Mouse (Mus musculus) limb, embryonic 10.5 days (tissue): Measurements from ENCODE around the gene Glis2. TPM values are rescaled to one million over a fixed set of nuclear protein-coding genes. Genes with fewer than 3 reads are reported as not detected.

Experiments used
- DNase-seq: peaks from one replicate; pipeline ENCODE4 v3.0.0-alpha.2; 2017; ENCODE audit warnings: low spot score
- H3K27ac ChIP-seq: fragments of 300-500 bp; sonication (generic); 2 replicates; pipeline ENCODE4 v1.5.1; 2016; ENCODE audit warnings: mild to moderate bottlenecking
- H3K27me3 ChIP-seq: fragments of 300-500 bp; sonication (generic); 2 replicates; pipeline ENCODE4 v1.6.1; 2016; ENCODE audit warnings: low read depth, mild to moderate bottlenecking; ENCODE audit not compliant: poor library complexity, severe bottlenecking
- H3K36me3 ChIP-seq: fragments of 300-500 bp; sonication (generic); 2 replicates; pipeline ENCODE4 v1.6.1; 2016; ENCODE audit warnings: mild to moderate bottlenecking, moderate library complexity
- H3K4me1 ChIP-seq: fragments of 300-500 bp; sonication (generic); 2 replicates; pipeline ENCODE4 v1.6.1; 2016
- H3K4me3 ChIP-seq: fragments of 300-500 bp; sonication (generic); 2 replicates; pipeline ENCODE4 v1.5.1; 2016; ENCODE audit warnings: mild to moderate bottlenecking, moderate library complexity
- H3K9me3 ChIP-seq: fragments of 300-500 bp; sonication (generic); replicated peaks from 2 replicates; pipeline ENCODE4 v1.6.1; 2016; ENCODE audit warnings: mild to moderate bottlenecking
- WGBS: fragments of 180-500 bp; shearing (Covaris S2); methylation state at CpG from one replicate; pipeline ENCODE4 v1.1.7; 2016; 5-methylcytosine and 5-hydroxymethylcytosine counted together
- polyA plus RNA-seq: library from polyadenylated mRNA; unstranded; fragments of >200 nt; fragmentation: Nextera tagmentation; extraction: Ambion mirVana; gene quantifications from 2 replicates; pipeline ENCODE4 v1.2.1, GENCODE M21; 2016

Gene Glis2
- polyA plus RNA-seq, 1 experiment from 2014 or later, result 30.7 TPM

- Histone ChIP-seq H3K36me3 (0 out of 2 replicates have a peak, but pooled peaks cover 9% of the 10 kb centered on the region), H3K9me3 (no peaks in the 10 kb centered on the region), H3K27me3 (no peaks in the 10 kb centered on the region), H3K27ac (peak overlapping the region; percentile 59), H3K4me1 (peaks cover 98% of the 10 kb centered on the region), H3K4me3 (no peak overlapping the region)
- 86% methylated on average over 3 of the region's 3 CpGs for WGBS
- no peak for DNase-seq
These were observed 5.1 kb downstream of the Glis2 start for GRCm38 (mm10) chr16:4599616-4600015.

DNA sequence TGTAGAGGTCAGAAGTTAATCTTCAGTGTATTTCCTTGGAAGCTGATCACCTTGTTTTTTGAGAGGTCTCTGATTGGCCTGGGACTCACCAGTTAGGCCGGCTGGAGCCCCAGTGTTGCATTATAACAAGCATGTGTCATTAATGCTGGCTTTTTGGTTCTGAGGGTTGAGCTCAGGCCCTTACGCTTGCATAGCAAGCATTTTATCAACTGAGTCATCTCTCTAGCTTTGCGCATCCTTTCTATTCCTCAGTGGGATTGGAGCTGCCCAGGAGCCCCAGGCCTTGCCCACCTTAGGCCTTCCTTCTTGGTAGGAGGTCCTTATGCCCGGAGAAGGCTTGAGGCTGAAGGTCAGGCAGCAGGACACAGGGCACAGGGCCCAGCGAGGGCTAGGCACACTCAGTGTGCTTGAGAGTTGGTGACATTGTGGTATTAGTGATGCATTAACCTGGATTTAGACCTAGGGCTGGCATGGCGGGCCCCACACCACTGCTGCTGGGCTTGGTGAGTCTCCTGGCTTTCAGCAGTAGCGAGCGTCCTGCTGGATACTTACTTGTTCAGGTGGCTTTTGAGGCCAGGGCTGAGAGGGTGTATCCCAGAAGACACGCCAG is 6.3 kb downstream of the Glis2 start:
- no peak for DNase-seq
- 77% methylated on average over 9 of the region's 9 CpGs for WGBS
- Histone ChIP-seq H3K27me3 (no peaks in the 10 kb centered on the region), H3K9me3 (no peaks in the 10 kb centered on the region), H3K27ac (peak overlapping the region; percentile 57; the same call in 1 of the 2 replicates), H3K4me1 (peaks cover 100% of the 10 kb centered on the region), H3K4me3 (no peak overlapping the region), H3K36me3 (0 out of 2 replicates have a peak, but pooled peaks cover 9% of the 10 kb centered on the region)

- Histone ChIP-seq H3K9me3 (no peaks in the 10 kb centered on the region), H3K36me3 (0 out of 2 replicates have a peak, but pooled peaks cover 9% of the 10 kb centered on the region), H3K4me1 (peaks cover 100% of the 10 kb centered on the region), H3K27me3 (no peaks in the 10 kb centered on the region), H3K4me3 (peak overlapping the region; percentile 32), H3K27ac (peak overlapping the region; percentile 86)
- WGBS, result 20% methylated on average over 3 of the region's 3 CpGs
- peak; percentile 47 for DNase-seq
These were observed 7.7 kb downstream of the Glis2 start for GRCm38 (mm10) chr16:4602189-4602588.

DNA sequence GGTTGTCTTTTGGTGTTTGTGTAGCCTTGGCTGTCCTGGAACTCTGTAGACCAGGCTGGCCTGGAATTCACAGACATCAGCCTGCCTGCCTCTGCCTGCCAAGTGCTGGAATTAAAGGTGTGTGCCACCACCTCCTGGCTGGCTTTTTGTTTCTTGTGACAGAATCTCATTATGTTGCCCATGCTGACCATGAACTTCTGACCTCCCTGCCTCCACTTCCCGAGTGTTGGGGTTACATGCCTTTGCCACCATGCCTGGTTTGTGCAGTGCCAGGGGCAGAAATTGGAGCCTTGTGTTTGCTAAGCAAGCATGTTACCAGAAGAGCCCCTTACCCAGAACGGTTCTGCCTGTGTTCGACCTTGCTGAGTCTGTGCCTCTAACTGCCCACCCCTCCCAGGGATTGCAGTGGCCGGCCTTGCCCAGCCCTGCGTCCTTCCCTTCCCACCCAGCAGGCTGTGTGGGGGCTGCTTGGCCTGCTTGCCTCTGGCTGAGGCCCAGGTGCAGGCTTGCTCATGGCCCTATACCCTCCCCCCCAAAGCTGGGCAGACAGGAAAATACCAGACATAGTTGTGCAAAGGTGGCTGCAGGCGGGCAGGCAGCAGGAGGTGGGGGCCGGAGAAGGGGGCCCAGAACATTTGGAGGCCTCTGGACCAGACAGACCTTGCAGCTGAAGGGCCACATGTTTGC is 8.4 kb downstream of the Glis2 start:
- Histone ChIP-seq H3K9me3 (no peaks in the 10 kb centered on the region), H3K27ac (peak overlapping the region; percentile 86), H3K4me1 (peaks cover 100% of the 10 kb centered on the region), H3K4me3 (peak overlapping the region; percentile 32), H3K36me3 (0 out of 2 replicates have a peak, but pooled peaks cover 8% of the 10 kb centered on the region), H3K27me3 (no peaks in the 10 kb centered on the region)
- DNase-seq, result peak; percentile 62
- WGBS, result 33% methylated on average over 7 of the region's 7 CpGs

- peak overlapping the region; percentile 32 for H3K4me3 ChIP-seq
These were observed 8.9 kb downstream of the Glis2 start for GRCm38 (mm10) chr16:4603453-4603837.

GRCm38 (mm10) chr16:4604293-4604837 is 9.9 kb downstream of the Glis2 start:
- 76% methylated on average over 11 of the region's 11 CpGs for WGBS
- no peaks in the 10 kb centered on the region for H3K27me3 ChIP-seq
- H3K4me1 ChIP-seq, result peaks cover 94% of the 10 kb centered on the region

More at GRCm38 (mm10) chr16:4603453-4603837, 8.9 kb downstream of the Glis2 start:
- Histone ChIP-seq H3K27ac (peak overlapping the region; percentile 86), H3K9me3 (no peaks in the 10 kb centered on the region), H3K36me3 (peaks cover 9% of the 10 kb centered on the region), H3K4me1 (peaks cover 100% of the 10 kb centered on the region), H3K27me3 (no peaks in the 10 kb centered on the region)
- WGBS, result 59% methylated on average over 1 of the region's 1 CpGs
- DNase-seq, result no peak

DNA sequence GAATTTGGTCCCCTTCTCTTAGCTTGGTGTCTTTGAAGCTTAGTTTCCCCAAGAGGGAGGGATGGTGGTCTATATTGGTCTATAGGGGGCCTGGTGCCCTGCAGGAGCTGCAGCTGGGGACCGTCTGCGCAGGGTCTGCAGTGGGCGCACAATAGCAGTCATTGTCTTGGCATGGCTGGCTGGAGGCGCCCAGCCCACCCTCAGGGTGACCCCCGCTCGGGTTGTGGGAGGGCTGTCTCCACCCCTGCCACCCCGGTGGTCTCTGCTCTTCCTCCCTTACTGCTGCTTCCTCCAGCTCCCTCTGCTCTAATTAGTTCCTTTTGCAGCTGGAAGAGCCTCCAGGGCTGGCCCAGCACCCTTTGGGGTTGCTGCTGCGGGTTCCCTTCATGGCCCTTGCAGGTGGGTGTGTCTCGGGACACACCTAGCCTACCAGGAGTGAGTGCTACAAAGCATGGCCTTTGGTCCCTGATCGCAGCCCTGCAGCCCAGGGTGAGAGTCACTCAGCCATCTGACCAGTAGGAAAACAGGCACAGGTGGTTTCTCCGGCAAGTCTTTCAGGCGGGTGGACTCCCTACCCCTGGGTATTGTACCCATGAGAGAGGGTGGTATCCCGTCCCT is 11.1 kb downstream of the Glis2 start:
- peaks cover 24% of the 10 kb centered on the region for H3K36me3 ChIP-seq
- peak; percentile 45 for DNase-seq
- peak overlapping the region; percentile 86 for H3K27ac ChIP-seq
- 63% methylated on average over 13 of the region's 13 CpGs for WGBS
- no peaks in the 10 kb centered on the region for H3K9me3 ChIP-seq
- peaks cover 82% of the 10 kb centered on the region for H3K4me1 ChIP-seq
- H3K27me3 ChIP-seq, result no peaks in the 10 kb centered on the region
- peak overlapping the region; percentile 27; the same call in 1 of the 2 replicates for H3K4me3 ChIP-seq

More at GRCm38 (mm10) chr16:4604293-4604837, 9.9 kb downstream of the Glis2 start:
- Histone ChIP-seq H3K4me3 (peak overlapping the region; percentile 19; the same call in 1 of the 2 replicates), H3K36me3 (peaks cover 15% of the 10 kb centered on the region), H3K9me3 (no peaks in the 10 kb centered on the region), H3K27ac (peak overlapping the region; percentile 86)
- DNase-seq, result peak; percentile 29

DNA sequence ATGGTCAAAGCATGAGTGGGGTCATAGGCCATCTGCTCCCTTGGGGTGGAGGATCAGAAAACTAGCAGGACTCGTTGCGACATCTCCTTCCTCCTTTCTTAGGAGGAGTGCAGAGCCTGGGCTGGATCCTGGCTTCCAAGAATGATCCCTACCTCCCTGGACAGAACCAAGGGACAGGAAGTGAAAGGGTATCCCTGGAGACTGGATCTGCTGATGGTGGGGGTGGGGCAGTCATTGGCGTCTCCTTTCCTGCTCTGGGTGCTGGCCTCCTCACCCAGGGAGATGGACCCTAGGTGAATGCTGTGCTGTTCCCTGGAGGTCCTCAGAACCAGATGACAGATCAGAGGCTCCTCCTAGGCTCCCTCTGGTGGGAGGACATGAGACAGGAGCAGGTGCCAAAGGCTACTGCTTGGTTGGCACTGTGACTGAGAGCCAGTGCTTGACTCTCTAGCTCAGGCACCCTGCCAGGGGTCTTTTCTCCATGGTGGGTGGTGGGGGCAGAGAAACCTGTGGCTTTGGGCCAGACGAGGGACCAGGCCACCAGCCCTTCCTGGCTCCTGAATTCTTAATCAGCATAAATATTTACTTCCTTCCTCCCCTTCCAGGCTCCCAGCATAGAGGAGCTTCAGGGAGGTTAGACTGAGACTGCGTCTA is 12.0 kb downstream of the Glis2 start:
- no peak overlapping the region for H3K4me3 ChIP-seq
- 29% methylated on average over 5 of the region's 5 CpGs for WGBS
- no peaks in the 10 kb centered on the region for H3K9me3 ChIP-seq
- peak overlapping the region; percentile 86 for H3K27ac ChIP-seq
- peak; percentile 43 for DNase-seq
- peaks cover 33% of the 10 kb centered on the region for H3K36me3 ChIP-seq
- H3K27me3 ChIP-seq, result no peaks in the 10 kb centered on the region
- peaks cover 72% of the 10 kb centered on the region for H3K4me1 ChIP-seq

DNA sequence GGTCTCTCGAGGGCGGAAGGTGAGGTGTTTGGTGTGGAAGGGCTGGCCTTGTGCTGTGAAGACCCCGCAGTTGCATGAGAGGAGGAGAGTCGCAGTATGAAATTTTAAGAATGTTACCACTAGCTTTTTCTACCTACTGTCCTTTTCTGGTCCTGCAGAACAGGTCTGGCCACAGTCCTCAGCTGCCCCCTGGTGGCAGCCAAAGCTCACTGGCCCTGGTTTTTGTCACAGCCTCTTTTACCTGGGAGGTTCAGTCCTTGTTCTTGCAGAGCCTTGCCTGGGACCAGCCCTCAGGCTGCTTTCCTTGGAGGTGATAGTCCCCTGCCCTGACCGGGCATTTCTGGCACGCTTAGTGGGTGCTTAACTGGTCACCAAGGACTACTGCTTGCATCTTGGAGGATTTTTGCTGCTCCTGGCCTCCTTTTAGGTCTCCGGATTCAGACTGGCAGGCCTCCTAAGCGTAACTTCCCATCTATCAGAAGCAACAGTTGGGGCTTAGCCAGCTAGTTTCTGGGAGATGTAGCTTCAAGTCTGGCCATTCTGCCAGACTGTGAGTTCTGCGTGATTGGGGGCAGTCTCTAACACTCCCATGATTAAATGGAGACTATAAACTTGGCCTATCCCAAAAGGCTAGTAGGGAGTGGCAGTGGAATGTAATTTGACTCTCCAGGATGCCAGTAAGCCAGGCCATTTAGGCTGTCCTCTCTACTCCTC is 13.5 kb downstream of the Glis2 start:
- peak overlapping the region; percentile 86 for H3K27ac ChIP-seq
- peaks cover 47% of the 10 kb centered on the region for H3K36me3 ChIP-seq
- peak; percentile 89 for DNase-seq
- H3K27me3 ChIP-seq, result no peaks in the 10 kb centered on the region
- no peaks in the 10 kb centered on the region for H3K9me3 ChIP-seq
- 50% methylated on average over 9 of the region's 9 CpGs for WGBS
- H3K4me1 ChIP-seq, result peaks cover 58% of the 10 kb centered on the region
- H3K4me3 ChIP-seq, result 0 out of 2 replicates have a peak overlapping the region, but pooled peaks have one; percentile 4

GRCm38 (mm10) chr16:4608532-4609059 is 14.1 kb downstream of the Glis2 start:
- Histone ChIP-seq H3K4me3 (no peak overlapping the region), H3K27ac (peak overlapping the region; percentile 68; the same call in 1 of the 2 replicates), H3K9me3 (no peaks in the 10 kb centered on the region), H3K4me1 (peaks cover 52% of the 10 kb centered on the region), H3K36me3 (peaks cover 54% of the 10 kb centered on the region), H3K27me3 (no peaks in the 10 kb centered on the region)
- no peak for DNase-seq
- 83% methylated on average over 19 of the region's 19 CpGs for WGBS

- no peak overlapping the region for H3K4me3 ChIP-seq
- no peaks in the 10 kb centered on the region for H3K9me3 ChIP-seq
- H3K4me1 ChIP-seq, result peaks cover 26% of the 10 kb centered on the region
- peaks cover 80% of the 10 kb centered on the region for H3K36me3 ChIP-seq
- DNase-seq, result no peak
- no peak overlapping the region for H3K27ac ChIP-seq
- WGBS, result 93% methylated on average over 5 of the region's 5 CpGs
- no peaks in the 10 kb centered on the region for H3K27me3 ChIP-seq
These were observed 16.7 kb downstream of the Glis2 start for GRCm38 (mm10) chr16:4611193-4611592.

GRCm38 (mm10) chr16:4611676-4612075 is 17.2 kb downstream of the Glis2 start:
- Histone ChIP-seq H3K9me3 (no peaks in the 10 kb centered on the region), H3K4me1 (peaks cover 21% of the 10 kb centered on the region), H3K27ac (no peak overlapping the region), H3K4me3 (no peak overlapping the region), H3K27me3 (no peaks in the 10 kb centered on the region), H3K36me3 (peaks cover 84% of the 10 kb centered on the region)
- 95% methylated on average over 7 of the region's 7 CpGs for WGBS
- DNase-seq, result peak; percentile 32
